In genomic region chr16:38558221-38558748, GRCm38 (mm10) we compare ENCODE assay signal across 8 mouse cellular contexts. TPM values are rescaled to one million over a fixed set of nuclear protein-coding genes. Genes with fewer than 3 reads are reported as not detected.
DNase-seq lines count a peak whose midpoint lies in the region; ATAC-seq and TF ChIP-seq lines count a peak whose summit lies in the region.

Tmem39a (plus strand) TSS chr16:38558698.

- no peaks in the 10 kb centered on the region for H3K36me3 ChIP-seq in forebrain, embryonic 16.5 days (ENCODE audit: control insufficient read depth, insufficient read depth)
- H3K36me3 ChIP-seq in hindbrain, embryonic 12.5 days, result no peaks in the 10 kb centered on the region
- H3K36me3 ChIP-seq in liver, embryonic 15.5 days (replicated peaks), result no peaks in the 10 kb centered on the region

- no peaks in the 10 kb centered on the region; the same call in 1 of the 2 replicates for H3K27me3 ChIP-seq in cerebellum, adult 2 months (ENCODE audit: control insufficient read depth, insufficient read depth, low read length)
- H3K27me3 ChIP-seq in forebrain, embryonic 16.5 days (replicated peaks; ENCODE audit: control insufficient read depth, insufficient read depth, low read length), result peaks cover 26% of the 10 kb centered on the region
- peaks cover 35% of the 10 kb centered on the region for H3K27me3 ChIP-seq in hindbrain, embryonic 12.5 days
- peaks cover 34% of the 10 kb centered on the region for H3K27me3 ChIP-seq in liver, embryonic 15.5 days

- TF ChIP-seq POLR2A in cerebellum, adult 2 months (IDR thresholded peaks at IDR 0.05; ENCODE audit: borderline replicate concordance, insufficient read depth, low read length), result no peak

- no peak within 1 kb of the TSS for H3K4me2 ChIP-seq in forebrain, embryonic 16.5 days (ENCODE audit: low read length)
- H3K4me2 ChIP-seq in hindbrain, embryonic 12.5 days (replicated peaks), result no peak within 1 kb of the TSS
- no peak within 1 kb of the TSS for H3K4me2 ChIP-seq in liver, embryonic 15.5 days

- DNase-seq in cerebellum, adult 2 months, result no peak
- no peak for DNase-seq in cerebellum, postnatal 25 days
- peak; percentile 46 for DNase-seq in WW6 (ENCODE audit: low read depth, low spot score)
- no peak for DNase-seq in cerebellum, adult 9-10 months
- no peak for DNase-seq in spleen, postnatal 14 days (ENCODE audit: low spot score in 2 of 2)

- WGBS in cerebellum, adult 2 months, result 88% methylated on average over 3 of the region's 3 CpGs
- WGBS in forebrain, embryonic 16.5 days, result 85% methylated on average over 3 of the region's 3 CpGs
- 87% methylated on average over 3 of the region's 3 CpGs for WGBS in hindbrain, embryonic 12.5 days
- WGBS in liver, embryonic 15.5 days (ENCODE audit: insufficient replicate concordance), result 74% methylated on average over 3 of the region's 3 CpGs

- no peak within 1 kb of the TSS for H3K27ac ChIP-seq in cerebellum, adult 2 months (ENCODE audit: insufficient read depth, low read length)
- no peak within 1 kb of the TSS for H3K27ac ChIP-seq in forebrain, embryonic 16.5 days (ENCODE audit: low read length)
- no peak within 1 kb of the TSS for H3K27ac ChIP-seq in hindbrain, embryonic 12.5 days
- no peak within 1 kb of the TSS for H3K27ac ChIP-seq in liver, embryonic 15.5 days (replicated peaks)

- ATAC-seq in forebrain, embryonic 16.5 days, result no peak
- no peak for ATAC-seq in hindbrain, embryonic 12.5 days (ENCODE audit: low FRiP score)
- ATAC-seq in liver, embryonic 15.5 days (ENCODE audit: insufficient read depth), result no peak

- H3K4me3 ChIP-seq in cerebellum, adult 2 months (replicated peaks; ENCODE audit: insufficient read depth, low read depth, low read length), result no peak within 1 kb of the TSS
- H3K4me3 ChIP-seq in forebrain, embryonic 16.5 days (replicated peaks; ENCODE audit: low read length), result no peak within 1 kb of the TSS
- H3K4me3 ChIP-seq in hindbrain, embryonic 12.5 days, result no peak within 1 kb of the TSS
- no peak within 1 kb of the TSS for H3K4me3 ChIP-seq in liver, embryonic 15.5 days (replicated peaks)

- no peak for TF ChIP-seq CTCF in cerebellum, adult 2 months (IDR thresholded peaks at IDR 0.05; ENCODE audit: borderline replicate concordance, insufficient read depth, low read depth, low read length)

- no peak within 1 kb of the TSS for H3K9ac ChIP-seq in forebrain, embryonic 16.5 days (replicated peaks; ENCODE audit: low read depth, low read length)
- H3K9ac ChIP-seq in hindbrain, embryonic 12.5 days, result no peak within 1 kb of the TSS
- no peak within 1 kb of the TSS for H3K9ac ChIP-seq in liver, embryonic 15.5 days

- no peaks in the 10 kb centered on the region for H3K9me3 ChIP-seq in forebrain, embryonic 16.5 days (ENCODE audit: control insufficient read depth, low read length)
- H3K9me3 ChIP-seq in hindbrain, embryonic 12.5 days (replicated peaks), result no peaks in the 10 kb centered on the region
- H3K9me3 ChIP-seq in liver, embryonic 15.5 days (replicated peaks), result no peaks in the 10 kb centered on the region

- no peaks in the 10 kb centered on the region for H3K4me1 ChIP-seq in cerebellum, adult 2 months (ENCODE audit: control insufficient read depth, insufficient read depth, low read length)
- H3K4me1 ChIP-seq in forebrain, embryonic 16.5 days (replicated peaks; ENCODE audit: control insufficient read depth, insufficient read depth, low read length), result peaks cover under 1% of the 10 kb centered on the region
- 0 out of 2 replicates have a peak, but pooled peaks cover 3% of the 10 kb centered on the region for H3K4me1 ChIP-seq in hindbrain, embryonic 12.5 days
- peaks cover 8% of the 10 kb centered on the region for H3K4me1 ChIP-seq in liver, embryonic 15.5 days (replicated peaks)

RNA-seq across cellular contexts. Expression of gene Tmem39a, which starts in this region (rescaled TPM):
- 62.9 and 63.0 TPM in 2 replicates for polyA plus RNA-seq in cerebellum, adult 2 months (2012; rRNA removed)
- polyA plus RNA-seq in forebrain, embryonic 16.5 days (2015; fragmentation: Nextera tagmentation; extraction: Ambion mirVana), result 37.3 and 46.2 TPM in 2 replicates
- polyA plus RNA-seq in hindbrain, embryonic 12.5 days (2016; fragmentation: Nextera tagmentation; extraction: Ambion mirVana), result 65.3 and 67.4 TPM in 2 replicates
- polyA plus RNA-seq in liver, embryonic 15.5 days (2015; fragmentation: Nextera tagmentation; extraction: Ambion mirVana), result 31.4 and 38.1 TPM in 2 replicates
